Mouse (Mus musculus): ENCODE results near the gene Il1r1.

GRCm38 (mm10) chr1:40339346-40339745 lies 114.5 kb downstream of the Il1r1 start:
- TF ChIP-seq CTCF (IDR thresholded peaks at IDR 0.05; ENCODE audit: extremely low read depth, insufficient read depth, low read length) (no peak), POLR2A (IDR thresholded peaks at IDR 0.05; ENCODE audit: extremely low read depth, insufficient read depth, low read length) (no peak)
